Mouse (Mus musculus) lung, postnatal 0 days (tissue): ENCODE results near the gene Tec. TPM values are rescaled to one million over a fixed set of nuclear protein-coding genes. Genes with fewer than 3 reads are reported as not detected.
A peak's percentile ranks its signal among the peaks of the same experiment; 100 is the strongest.

Source experiments
- ATAC-seq: fragments of 200-750 bp; cut with Nextera tagmentation; 2 replicates; pipeline ENCODE4 v1.8.0; 2017; ENCODE audit warnings: moderate library complexity
- DNase-seq: peaks from one replicate; pipeline ENCODE4 v3.0.0-alpha.2; 2016; ENCODE audit warnings: low spot score
- H3K27ac ChIP-seq: fragments of 300-500 bp; sonication (generic); 2 replicates; pipeline ENCODE4 v1.5.1; 2014; ENCODE audit warnings: antibody characterized with exemption, mild to moderate bottlenecking, low read length, mixed read lengths
- H3K27me3 ChIP-seq: fragments of 300-500 bp; sonication (generic); replicated peaks from 2 replicates; pipeline ENCODE4 v1.6.1; 2014; ENCODE audit warnings: low read length, mixed read lengths; ENCODE audit not compliant: insufficient read depth
- H3K36me3 ChIP-seq: fragments of 300-500 bp; sonication (generic); 2 replicates; pipeline ENCODE4 v1.6.1; 2014; ENCODE audit warnings: low read length, mixed read lengths; ENCODE audit not compliant: insufficient read depth
- H3K4me1 ChIP-seq: fragments of 300-500 bp; sonication (generic); 2 replicates; pipeline ENCODE4 v1.6.1; 2014; ENCODE audit warnings: antibody characterized with exemption, low read depth, low read length, mixed read lengths; ENCODE audit not compliant: insufficient read depth
- H3K4me2 ChIP-seq: fragments of 300-500 bp; sonication (generic); replicated peaks from 2 replicates; pipeline ENCODE4 v1.6.1; 2014; ENCODE audit warnings: low read depth, mild to moderate bottlenecking, low read length, moderate library complexity, mixed read lengths
- H3K4me3 ChIP-seq: fragments of 300-500 bp; sonication (generic); 2 replicates; pipeline ENCODE4 v1.5.1; 2014; ENCODE audit warnings: low read depth, low read length
- H3K9ac ChIP-seq: fragments of 300-500 bp; sonication (generic); replicated peaks from 2 replicates; pipeline ENCODE4 v1.6.1; 2014; ENCODE audit warnings: low read depth, mild to moderate bottlenecking
- H3K9me3 ChIP-seq: fragments of 300-500 bp; sonication (generic); 2 replicates; pipeline ENCODE4 v1.6.1; 2016; ENCODE audit warnings: low read length, mixed read lengths
- CTCF ChIP-seq: IDR thresholded peaks from 2 replicates; pipeline ENCODE4 v1.5.1; 2016; ENCODE audit warnings: antibody characterized with exemption, mild to moderate bottlenecking
- EP300 ChIP-seq: IDR thresholded peaks from 2 replicates; pipeline ENCODE4 v1.6.1; 2016; ENCODE audit warnings: antibody characterized with exemption, mild to moderate bottlenecking, control low read depth
- WGBS: fragments of 180-500 bp; shearing (Covaris S2); extraction: QIAGEN DNeasy Blood & Tissue Kit; methylation state at CpG from one replicate; pipeline ENCODE4 v1.1.7; 2014; 5-methylcytosine and 5-hydroxymethylcytosine counted together
- polyA plus RNA-seq: library from polyadenylated mRNA; unstranded; fragments of >200 nt; fragmentation: Nextera tagmentation; extraction: Ambion mirVana; gene quantifications from 2 replicates; pipeline ENCODE4 v1.2.1, GENCODE M21; 2015

The Tec gene
- polyA plus RNA-seq, 1 experiment from 2014 or later, result 4.2 TPM

DNA sequence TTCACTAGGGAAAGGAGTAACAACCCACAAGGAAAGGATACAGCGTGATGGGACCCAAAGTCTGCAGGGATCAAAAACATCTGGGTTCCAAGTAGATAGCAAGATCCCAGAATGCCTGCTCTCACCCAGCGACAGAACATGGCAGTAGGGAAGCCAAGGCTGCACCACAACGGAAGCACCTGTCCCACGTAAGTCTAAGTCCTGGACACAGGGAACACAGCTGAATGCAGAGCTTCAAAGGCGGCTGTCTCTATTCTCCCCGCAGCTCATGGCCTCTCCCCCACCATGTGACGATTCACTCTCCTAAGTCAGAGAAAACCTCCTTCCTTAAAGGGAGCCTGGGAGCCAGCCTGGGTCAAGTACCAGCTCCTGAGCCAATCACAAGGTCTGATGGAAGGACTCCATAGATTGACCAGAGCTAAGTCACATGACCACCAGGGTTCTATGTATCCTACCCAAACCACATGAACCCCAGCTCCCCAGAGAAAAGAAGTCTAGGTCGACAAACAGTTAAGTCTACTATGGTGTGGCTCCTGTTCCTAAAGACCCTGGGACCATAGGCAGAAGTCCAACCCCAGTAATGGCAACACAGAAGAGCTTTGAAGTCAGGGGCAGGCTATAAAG, 11.9 kb downstream of the Tec start:
- Histone ChIP-seq H3K9ac (no peak overlapping the region), H3K27ac (no peak overlapping the region), H3K27me3 (no peaks in the 10 kb centered on the region), H3K4me1 (peaks cover 3% of the 10 kb centered on the region; the same call in 1 of the 2 replicates), H3K36me3 (no peaks in the 10 kb centered on the region), H3K9me3 (no peaks in the 10 kb centered on the region), H3K4me3 (no peak overlapping the region), H3K4me2 (no peak overlapping the region)
- ATAC-seq, result no peak
- no peak for DNase-seq
- WGBS, result 82% methylated on average over 8 of the region's 8 CpGs
- TF ChIP-seq EP300 (no peak), CTCF (no peak)

DNA sequence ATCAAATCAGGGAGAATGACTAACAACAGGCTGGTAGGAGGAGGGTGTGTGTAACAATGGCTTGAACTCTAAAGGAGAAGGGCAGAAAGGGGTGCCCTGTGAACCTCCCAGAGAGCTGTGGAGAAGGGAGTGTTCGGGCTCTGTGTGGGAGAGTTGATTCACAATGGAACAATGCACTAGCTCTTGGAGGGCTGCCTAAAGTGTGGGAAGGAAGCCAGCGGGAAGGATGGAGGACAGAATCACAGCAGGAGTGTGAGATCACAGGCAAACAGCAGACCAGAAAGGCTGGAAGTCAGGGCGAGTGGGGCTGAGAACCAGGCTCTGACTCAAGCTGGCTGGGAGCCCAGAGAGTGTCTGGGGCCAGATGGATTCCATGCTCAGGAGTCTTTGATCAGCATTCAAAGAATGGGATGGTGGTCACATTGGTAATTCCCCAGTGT, 12.6 kb downstream of the Tec start:
- no peaks in the 10 kb centered on the region for H3K36me3 ChIP-seq
- H3K4me2 ChIP-seq, result no peak overlapping the region
- DNase-seq (peak; percentile 53), ATAC-seq (peak; percentile 74)
- H3K9ac ChIP-seq, result no peak overlapping the region
- no peaks in the 10 kb centered on the region for H3K27me3 ChIP-seq
- H3K4me1 ChIP-seq, result peaks cover 3% of the 10 kb centered on the region; the same call in 1 of the 2 replicates
- WGBS, result 6% methylated on average over 3 of the region's 3 CpGs
- no peaks in the 10 kb centered on the region for H3K9me3 ChIP-seq
- no peak overlapping the region for H3K27ac ChIP-seq
- no peak overlapping the region for H3K4me3 ChIP-seq
- TF ChIP-seq EP300 (no peak), CTCF (no peak)

DNA sequence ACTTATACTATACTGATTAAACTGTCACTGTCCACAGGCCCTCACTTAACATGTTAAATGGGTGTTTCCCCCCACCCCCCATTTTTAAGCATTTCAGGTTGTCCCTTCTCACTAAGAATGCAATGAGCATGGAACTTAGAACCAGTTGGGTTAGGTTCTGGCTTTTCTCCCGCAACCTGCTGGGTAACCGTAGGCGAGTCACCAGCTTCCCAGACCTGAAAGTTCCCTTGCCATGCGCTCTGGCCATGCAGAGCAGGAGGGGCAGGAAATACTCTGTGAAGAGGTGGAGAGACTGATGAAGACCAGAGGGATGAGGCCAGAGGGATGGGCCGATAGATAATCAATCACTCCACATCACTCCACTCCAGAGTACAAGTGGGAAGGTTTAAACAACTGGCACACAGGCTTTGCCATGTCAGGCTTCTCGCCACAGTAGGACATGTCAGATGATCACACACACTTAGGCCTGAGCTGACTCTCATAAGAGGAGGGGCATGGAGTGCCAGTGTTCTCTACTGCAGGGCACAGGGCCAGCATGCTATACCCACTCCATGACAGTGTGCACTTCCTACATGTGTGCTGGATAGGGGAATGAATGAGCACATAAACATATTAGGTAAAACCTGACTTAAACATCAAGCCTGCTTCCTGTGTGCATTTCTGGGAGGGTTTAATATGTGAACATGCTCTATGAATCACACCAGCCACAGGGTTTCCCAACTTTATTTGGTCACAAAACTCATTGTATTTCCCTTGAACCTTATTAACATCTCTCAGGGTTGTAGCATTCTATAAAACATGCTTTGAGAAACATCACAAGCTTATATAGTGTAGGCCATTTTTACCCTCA, 13.9 kb downstream of the Tec start:
- Histone ChIP-seq H3K27me3 (no peaks in the 10 kb centered on the region), H3K4me1 (peaks cover 3% of the 10 kb centered on the region; the same call in 1 of the 2 replicates), H3K27ac (no peak overlapping the region), H3K9me3 (no peaks in the 10 kb centered on the region), H3K4me3 (no peak overlapping the region), H3K9ac (no peak overlapping the region), H3K4me2 (no peak overlapping the region), H3K36me3 (no peaks in the 10 kb centered on the region)
- TF ChIP-seq CTCF (no peak), EP300 (no peak)
- peak; percentile 29; the same call in 1 of the 2 replicates for ATAC-seq
- DNase-seq, result no peak
- WGBS, result 82% methylated on average over 6 of the region's 6 CpGs

DNA sequence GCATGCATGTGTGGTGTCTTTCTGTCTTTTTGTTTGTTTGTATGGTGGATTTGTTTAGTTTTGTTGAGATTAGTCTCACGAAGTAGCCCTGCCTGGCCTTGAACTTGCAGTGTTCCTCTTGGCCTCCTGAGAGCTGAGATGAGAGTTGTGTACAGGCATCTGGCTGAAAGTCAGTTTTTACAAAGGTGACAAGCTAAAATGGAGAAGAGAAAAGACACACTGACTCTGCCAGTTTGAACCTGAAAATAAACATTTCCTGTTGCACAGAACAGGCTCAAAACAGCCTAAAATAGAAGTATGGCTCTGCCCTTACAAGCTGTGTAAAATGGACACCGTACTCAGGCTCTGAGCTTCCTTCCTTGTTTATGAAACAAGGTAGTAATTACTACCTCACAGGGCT, 14.9 kb downstream of the Tec start:
- Histone ChIP-seq H3K9ac (no peak overlapping the region), H3K27me3 (no peaks in the 10 kb centered on the region), H3K9me3 (no peaks in the 10 kb centered on the region), H3K4me1 (peaks cover 3% of the 10 kb centered on the region; the same call in 1 of the 2 replicates), H3K27ac (no peak overlapping the region), H3K4me3 (no peak overlapping the region), H3K36me3 (no peaks in the 10 kb centered on the region), H3K4me2 (no peak overlapping the region)
- ATAC-seq, result no peak
- WGBS, result 43% methylated on average over 2 of the region's 2 CpGs
- no peak for DNase-seq
- no peak for TF ChIP-seq EP300

DNA sequence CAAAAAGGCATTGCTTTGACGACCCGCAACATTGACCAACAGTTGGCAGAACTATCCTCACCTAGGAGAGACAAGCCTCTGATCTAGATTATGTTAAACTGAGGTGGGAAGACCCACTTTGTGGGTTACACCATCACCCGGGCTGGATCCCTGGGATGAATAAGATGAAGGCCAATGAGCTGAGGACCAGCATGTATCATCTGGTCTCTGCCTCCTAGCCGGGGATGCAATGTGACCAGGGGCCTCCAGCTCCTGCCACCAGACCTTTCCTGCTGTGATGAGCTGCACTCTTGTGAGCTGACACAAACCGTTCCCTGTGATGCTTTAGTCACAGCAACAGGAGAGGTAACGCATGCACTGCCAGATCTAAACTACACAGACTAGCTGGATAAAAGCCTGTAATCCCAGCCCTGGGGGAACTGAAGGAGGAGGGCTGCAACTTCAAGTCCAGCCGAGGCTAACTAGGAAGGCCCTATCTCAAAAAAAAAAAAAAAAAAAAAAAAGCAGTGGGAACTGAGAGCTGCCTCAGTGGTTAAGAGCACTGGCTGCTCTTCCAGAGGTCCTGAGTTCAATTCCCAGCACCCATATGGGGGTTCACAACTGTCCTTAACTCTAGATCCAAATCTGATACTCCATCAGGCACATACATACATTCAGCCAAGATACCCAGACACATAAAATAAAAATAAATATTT, 15.8 kb downstream of the Tec start:
- WGBS, result 75% methylated on average over 7 of the region's 7 CpGs
- Histone ChIP-seq H3K9me3 (no peaks in the 10 kb centered on the region), H3K36me3 (no peaks in the 10 kb centered on the region), H3K9ac (no peak overlapping the region), H3K4me3 (no peak overlapping the region), H3K4me1 (peaks cover 3% of the 10 kb centered on the region; the same call in 1 of the 2 replicates), H3K27me3 (no peaks in the 10 kb centered on the region), H3K27ac (no peak overlapping the region), H3K4me2 (no peak overlapping the region)
- ATAC-seq, result no peak
- TF ChIP-seq EP300, result no peak
- TF ChIP-seq CTCF, result no peak
- DNase-seq, result no peak

- Histone ChIP-seq H3K36me3 (no peaks in the 10 kb centered on the region), H3K9ac (no peak overlapping the region), H3K4me1 (peaks cover 3% of the 10 kb centered on the region; the same call in 1 of the 2 replicates), H3K9me3 (no peaks in the 10 kb centered on the region), H3K4me2 (no peak overlapping the region), H3K4me3 (no peak overlapping the region), H3K27me3 (no peaks in the 10 kb centered on the region), H3K27ac (no peak overlapping the region)
- ATAC-seq, result no peak
- TF ChIP-seq EP300 (no peak), CTCF (no peak)
- WGBS, result 62% methylated on average over 4 of the region's 4 CpGs
- peak; percentile 15 for DNase-seq
Measured at GRCm38 (mm10) chr5:72851674-72852098, 16.6 kb downstream of the Tec start.
